Mouse (Mus musculus): ENCODE results near the gene Fam208a. TPM values are rescaled to one million over a fixed set of nuclear protein-coding genes. Genes with fewer than 3 reads are reported as not detected.

Fam208a gene
- polyA plus RNA-seq, 1 experiment from 2014 or later = 13.5 TPM

DNA sequence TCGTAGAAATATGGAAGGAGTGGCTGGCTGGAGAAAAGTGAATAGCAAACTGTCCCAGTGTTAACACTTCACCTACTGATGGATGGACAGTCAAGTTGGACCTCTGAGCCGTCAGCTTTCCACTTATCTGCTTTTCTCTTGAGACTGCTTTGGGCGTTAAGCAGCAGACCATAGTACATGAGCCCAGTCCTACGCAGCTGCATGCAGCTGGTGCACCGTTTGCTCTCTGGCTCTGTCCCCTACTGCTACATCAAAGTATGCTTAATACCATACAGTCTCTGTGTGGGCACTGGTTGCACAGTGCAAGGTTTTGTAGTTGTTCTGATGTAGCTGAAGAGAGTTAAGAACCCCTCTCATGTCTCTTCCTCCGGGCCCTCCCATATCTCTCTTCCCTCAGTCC lies 28.1 kb upstream of the Fam208a start:
- WGBS = 92% methylated on average over 6 of the region's 6 CpGs
- Histone ChIP-seq H3K4me3 (no peak overlapping the region), H3K4me2 (no peak overlapping the region), H3K27ac (replicated peaks) (no peak overlapping the region), H3K36me3 (no peaks in the 10 kb centered on the region), H3K4me1 (replicated peaks) (no peaks in the 10 kb centered on the region), H3K27me3 (no peaks in the 10 kb centered on the region), H3K9me3 (no peaks in the 10 kb centered on the region), H3K9ac (no peak overlapping the region)
- ATAC-seq (ENCODE audit: low FRiP score, low read depth) = no peak

- Histone ChIP-seq H3K27me3 (no peaks in the 10 kb centered on the region), H3K4me2 (no peak overlapping the region), H3K4me1 (replicated peaks) (no peaks in the 10 kb centered on the region), H3K9ac (no peak overlapping the region), H3K36me3 (no peaks in the 10 kb centered on the region), H3K9me3 (no peaks in the 10 kb centered on the region), H3K27ac (replicated peaks) (no peak overlapping the region), H3K4me3 (no peak overlapping the region)
- no peak for ATAC-seq (ENCODE audit: low FRiP score, low read depth)
- 88% methylated on average over 12 of the region's 12 CpGs for WGBS
These were observed 26.8 kb upstream of the Fam208a start for GRCm38 (mm10) chr14:27401717-27402278.

DNA sequence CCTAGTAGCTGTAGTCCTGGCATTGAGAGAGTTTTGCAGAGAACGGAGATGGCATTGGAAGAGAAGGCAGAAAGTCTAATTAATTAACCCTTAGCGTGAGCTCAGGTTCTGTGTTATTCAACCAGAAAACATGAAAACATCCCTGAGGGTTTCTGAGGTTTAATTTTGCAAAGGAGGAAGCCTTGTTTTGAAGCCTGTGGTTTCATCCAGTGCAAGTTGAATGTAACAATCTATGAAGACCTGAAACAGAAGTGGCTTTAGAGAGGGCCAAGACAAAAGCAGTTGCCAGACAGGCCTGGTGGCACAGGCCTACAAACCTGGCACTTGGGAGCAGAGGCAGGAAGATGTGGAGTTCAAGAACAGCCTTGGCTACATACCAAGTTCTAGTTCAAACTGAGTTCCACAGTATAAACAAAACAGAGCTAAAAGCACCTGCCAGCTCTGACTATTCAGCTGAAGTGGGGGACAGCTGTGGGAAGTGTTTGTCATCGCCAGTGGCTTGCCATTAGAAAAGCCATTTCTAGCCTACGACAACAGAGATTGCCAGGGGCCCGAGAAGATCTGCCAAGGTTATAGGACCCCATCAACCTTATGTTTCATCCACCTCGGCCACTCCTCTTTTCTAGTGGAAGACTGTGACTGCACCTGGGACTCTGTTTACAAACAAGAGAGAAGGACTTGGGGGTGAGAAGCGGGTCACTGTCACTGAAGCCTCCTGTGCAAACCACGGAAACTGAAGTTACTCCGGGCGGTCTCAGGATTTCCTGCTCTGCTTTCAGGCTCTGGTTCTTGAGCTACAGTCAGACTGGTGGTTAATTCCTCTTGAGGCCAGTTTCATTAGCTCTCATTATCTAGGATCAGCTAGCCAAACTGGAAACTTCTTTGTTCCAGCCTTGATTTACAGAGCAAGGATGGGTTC lies 26.0 kb upstream of the Fam208a start:
- WGBS = 81% methylated on average over 10 of the region's 10 CpGs
- ATAC-seq (ENCODE audit: low FRiP score, low read depth) = no peak
- H3K4me3 ChIP-seq = no peak overlapping the region

DNA sequence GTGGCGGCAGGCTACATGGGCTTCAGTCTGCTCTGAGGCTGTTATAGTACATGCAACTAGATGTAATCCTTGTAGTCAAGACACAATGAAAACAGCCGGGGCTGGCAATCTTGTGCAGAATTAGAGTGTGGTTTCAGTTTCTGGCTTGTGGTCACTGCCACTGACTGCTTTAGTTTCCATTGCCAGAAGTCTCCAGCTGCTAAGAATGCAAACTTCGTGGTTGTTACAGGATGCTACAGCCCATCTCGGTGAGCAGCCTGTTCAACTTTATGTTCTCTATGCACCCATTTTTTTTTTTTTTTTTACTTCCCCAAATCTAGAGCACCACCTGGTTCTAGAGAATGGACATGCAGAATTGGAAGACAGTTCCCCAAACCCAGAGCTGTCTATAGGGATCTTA lies 23.2 kb upstream of the Fam208a start:
- no peak overlapping the region for H3K27ac ChIP-seq (replicated peaks)
- 88% methylated on average over 4 of the region's 4 CpGs for WGBS
- H3K4me2 ChIP-seq = no peak overlapping the region
- no peak overlapping the region for H3K4me3 ChIP-seq
- H3K27me3 ChIP-seq = no peaks in the 10 kb centered on the region
- H3K9ac ChIP-seq = no peak overlapping the region
- H3K36me3 ChIP-seq = no peaks in the 10 kb centered on the region
- peaks cover 6% of the 10 kb centered on the region; the same call in 1 of the 2 replicates for H3K9me3 ChIP-seq
- no peaks in the 10 kb centered on the region for H3K4me1 ChIP-seq (replicated peaks)
- ATAC-seq (ENCODE audit: low FRiP score, low read depth) = no peak

More for the DNA sequence above, 26.0 kb upstream of the Fam208a start:
- no peak overlapping the region for H3K27ac ChIP-seq (replicated peaks)
- H3K9me3 ChIP-seq = no peaks in the 10 kb centered on the region
- H3K4me1 ChIP-seq (replicated peaks) = no peaks in the 10 kb centered on the region
- no peak overlapping the region for H3K4me2 ChIP-seq
- no peaks in the 10 kb centered on the region for H3K27me3 ChIP-seq
- H3K9ac ChIP-seq = no peak overlapping the region
- no peaks in the 10 kb centered on the region for H3K36me3 ChIP-seq

DNA sequence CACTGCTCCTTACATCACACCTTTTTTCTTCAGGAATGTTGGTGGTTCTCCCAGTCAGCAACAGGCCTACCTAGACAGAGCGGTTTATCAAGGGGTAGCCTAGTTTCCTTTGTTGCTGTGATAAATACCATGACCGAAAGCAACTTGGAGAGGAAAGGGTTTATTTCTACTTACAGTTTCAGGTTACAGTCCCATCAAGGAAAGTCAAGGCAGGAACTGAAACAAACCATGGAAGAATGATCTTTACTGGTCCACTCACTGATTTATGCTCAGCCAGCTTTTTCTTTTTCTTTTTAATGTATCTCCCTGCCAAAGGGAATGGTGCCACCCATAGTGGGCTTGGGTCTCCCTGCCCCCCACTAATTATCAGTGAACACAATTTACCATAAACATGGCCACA lies 22.7 kb upstream of the Fam208a start:
- 97% methylated on average over 2 of the region's 2 CpGs for WGBS
- Histone ChIP-seq H3K36me3 (no peaks in the 10 kb centered on the region), H3K27ac (replicated peaks) (no peak overlapping the region), H3K9me3 (peaks cover 6% of the 10 kb centered on the region; the same call in 1 of the 2 replicates), H3K4me1 (replicated peaks) (no peaks in the 10 kb centered on the region), H3K4me3 (no peak overlapping the region), H3K9ac (no peak overlapping the region), H3K4me2 (no peak overlapping the region), H3K27me3 (no peaks in the 10 kb centered on the region)
- no peak for ATAC-seq (ENCODE audit: low FRiP score, low read depth)

GRCm38 (mm10) chr14:27408240-27408639 lies 20.4 kb upstream of the Fam208a start:
- Histone ChIP-seq H3K4me1 (replicated peaks) (no peaks in the 10 kb centered on the region), H3K36me3 (no peaks in the 10 kb centered on the region), H3K4me3 (no peak overlapping the region), H3K9ac (no peak overlapping the region), H3K27ac (replicated peaks) (no peak overlapping the region), H3K4me2 (no peak overlapping the region), H3K27me3 (no peaks in the 10 kb centered on the region), H3K9me3 (peaks cover 6% of the 10 kb centered on the region; the same call in 1 of the 2 replicates)
- WGBS = 95% methylated on average over 3 of the region's 3 CpGs
- no peak for ATAC-seq (ENCODE audit: low FRiP score, low read depth)

GRCm38 (mm10) chr14:27409662-27410061 lies 19.0 kb upstream of the Fam208a start:
- Histone ChIP-seq H3K27ac (replicated peaks) (no peak overlapping the region), H3K4me1 (replicated peaks) (no peaks in the 10 kb centered on the region), H3K9me3 (peaks cover 6% of the 10 kb centered on the region; the same call in 1 of the 2 replicates), H3K4me3 (no peak overlapping the region), H3K9ac (no peak overlapping the region), H3K27me3 (no peaks in the 10 kb centered on the region), H3K36me3 (no peaks in the 10 kb centered on the region), H3K4me2 (no peak overlapping the region)
- ATAC-seq (ENCODE audit: low FRiP score, low read depth) = no peak
- 95% methylated on average over 3 of the region's 3 CpGs for WGBS

DNA sequence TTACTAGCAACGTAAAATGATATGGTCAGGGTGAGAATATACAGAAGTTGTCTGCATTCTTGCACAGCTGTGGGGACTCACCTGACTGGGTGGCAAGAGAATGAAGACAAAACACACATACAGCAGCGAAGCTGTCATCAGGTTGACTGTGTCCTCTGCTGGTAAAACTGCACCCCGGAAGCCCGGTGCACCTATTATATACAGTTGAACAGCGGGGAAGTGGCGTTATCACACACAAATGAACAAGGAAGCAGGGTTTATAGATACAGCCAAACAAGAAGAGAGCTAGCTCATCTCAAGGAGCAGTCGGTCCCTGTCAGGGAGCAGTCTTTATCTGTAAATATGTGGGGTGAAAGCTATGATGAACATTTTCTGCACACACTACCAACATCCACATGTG lies 17.1 kb upstream of the Fam208a start:
- H3K4me3 ChIP-seq = no peak overlapping the region
- H3K9ac ChIP-seq = no peak overlapping the region
- no peaks in the 10 kb centered on the region for H3K4me1 ChIP-seq (replicated peaks)
- 89% methylated on average over 7 of the region's 7 CpGs for WGBS
- no peak overlapping the region for H3K4me2 ChIP-seq
- no peaks in the 10 kb centered on the region for H3K36me3 ChIP-seq
- no peak overlapping the region for H3K27ac ChIP-seq (replicated peaks)
- ATAC-seq (ENCODE audit: low FRiP score, low read depth) = no peak
- H3K27me3 ChIP-seq = no peaks in the 10 kb centered on the region
- H3K9me3 ChIP-seq = peaks cover 6% of the 10 kb centered on the region; the same call in 1 of the 2 replicates

DNA sequence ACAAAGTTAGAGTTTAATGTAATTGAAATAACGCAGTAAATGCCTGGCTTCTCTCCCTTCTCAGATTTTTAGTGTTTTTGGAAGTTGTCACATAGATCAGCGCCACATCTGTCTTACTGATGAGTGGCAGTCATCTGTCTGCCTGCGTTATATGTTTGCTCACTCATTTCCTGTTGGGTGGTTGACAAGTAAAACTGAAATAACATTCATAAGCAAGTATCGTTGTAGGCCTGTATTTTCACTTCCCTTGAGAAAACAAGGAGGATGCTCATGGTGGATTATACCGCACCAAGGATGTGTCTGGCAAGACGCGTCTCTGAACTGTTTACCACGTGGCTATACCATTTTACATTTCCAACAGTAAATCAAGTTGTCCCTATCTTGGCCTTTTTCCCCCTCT lies 15.9 kb upstream of the Fam208a start:
- H3K4me1 ChIP-seq (replicated peaks) = no peaks in the 10 kb centered on the region
- no peaks in the 10 kb centered on the region for H3K36me3 ChIP-seq
- no peak overlapping the region for H3K4me3 ChIP-seq
- H3K27ac ChIP-seq (replicated peaks) = no peak overlapping the region
- no peak overlapping the region for H3K4me2 ChIP-seq
- 88% methylated on average over 8 of the region's 8 CpGs for WGBS
- peaks cover 6% of the 10 kb centered on the region; the same call in 1 of the 2 replicates for H3K9me3 ChIP-seq
- no peak for ATAC-seq (ENCODE audit: low FRiP score, low read depth)
- no peak overlapping the region for H3K9ac ChIP-seq
- no peaks in the 10 kb centered on the region for H3K27me3 ChIP-seq

DNA sequence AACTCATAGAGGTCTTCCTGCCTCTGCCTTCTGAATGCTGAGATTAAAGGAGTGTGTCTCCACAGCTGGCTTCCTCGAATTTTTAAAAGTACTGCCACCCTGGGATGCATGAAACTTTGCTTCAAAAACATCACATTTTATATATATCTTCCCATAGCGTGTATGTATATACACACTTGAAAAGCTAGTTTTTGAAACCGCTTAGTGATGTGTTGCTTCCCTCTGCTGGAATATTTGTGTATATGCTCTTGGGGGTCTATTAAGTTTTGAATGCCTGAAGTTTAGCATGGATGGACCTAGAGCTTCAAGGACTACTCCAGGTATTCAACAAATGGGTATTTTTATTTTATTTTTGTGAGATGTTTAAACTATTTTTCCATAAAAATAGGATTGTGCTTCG lies 14.7 kb upstream of the Fam208a start:
- no peak overlapping the region for H3K9ac ChIP-seq
- no peaks in the 10 kb centered on the region for H3K4me1 ChIP-seq (replicated peaks)
- no peak overlapping the region for H3K4me3 ChIP-seq
- H3K4me2 ChIP-seq = no peak overlapping the region
- H3K36me3 ChIP-seq = no peaks in the 10 kb centered on the region
- no peaks in the 10 kb centered on the region for H3K27me3 ChIP-seq
- H3K9me3 ChIP-seq = peaks cover 6% of the 10 kb centered on the region; the same call in 1 of the 2 replicates
- WGBS = 52% methylated on average over 4 of the region's 4 CpGs
- ATAC-seq (ENCODE audit: low FRiP score, low read depth) = no peak
- H3K27ac ChIP-seq (replicated peaks) = no peak overlapping the region

GRCm38 (mm10) chr14:27420816-27421215 lies 7.8 kb upstream of the Fam208a start:
- no peaks in the 10 kb centered on the region for H3K36me3 ChIP-seq
- H3K4me1 ChIP-seq (replicated peaks) = no peaks in the 10 kb centered on the region
- H3K9me3 ChIP-seq = no peaks in the 10 kb centered on the region
- no peak overlapping the region for H3K4me2 ChIP-seq
- ATAC-seq (ENCODE audit: low FRiP score, low read depth) = no peak
- H3K27ac ChIP-seq (replicated peaks) = no peak overlapping the region
- no peak overlapping the region for H3K4me3 ChIP-seq
- no peak overlapping the region for H3K9ac ChIP-seq
- WGBS = 74% methylated on average over 3 of the region's 3 CpGs
- no peaks in the 10 kb centered on the region for H3K27me3 ChIP-seq

- Histone ChIP-seq H3K36me3 (no peaks in the 10 kb centered on the region), H3K9me3 (no peaks in the 10 kb centered on the region), H3K4me2 (no peak overlapping the region), H3K4me3 (no peak overlapping the region), H3K27ac (replicated peaks) (no peak overlapping the region), H3K27me3 (no peaks in the 10 kb centered on the region), H3K4me1 (replicated peaks) (no peaks in the 10 kb centered on the region), H3K9ac (no peak overlapping the region)
- WGBS = 96% methylated on average over 1 of the region's 1 CpGs
- no peak for ATAC-seq (ENCODE audit: low FRiP score, low read depth)
These were observed 6.3 kb upstream of the Fam208a start for GRCm38 (mm10) chr14:27422301-27422700.

All from hindbrain, embryonic 15.5 days (tissue).